Mouse (Mus musculus): ENCODE results near the gene Sdhb. TPM values are rescaled to one million over a fixed set of nuclear protein-coding genes. Genes with fewer than 3 reads are reported as not detected.
A peak's percentile ranks its signal among the peaks of the same experiment; 100 is the strongest.

The Sdhb gene
- polyA plus RNA-seq, 1 experiment from 2014 or later = 488 TPM

DNA sequence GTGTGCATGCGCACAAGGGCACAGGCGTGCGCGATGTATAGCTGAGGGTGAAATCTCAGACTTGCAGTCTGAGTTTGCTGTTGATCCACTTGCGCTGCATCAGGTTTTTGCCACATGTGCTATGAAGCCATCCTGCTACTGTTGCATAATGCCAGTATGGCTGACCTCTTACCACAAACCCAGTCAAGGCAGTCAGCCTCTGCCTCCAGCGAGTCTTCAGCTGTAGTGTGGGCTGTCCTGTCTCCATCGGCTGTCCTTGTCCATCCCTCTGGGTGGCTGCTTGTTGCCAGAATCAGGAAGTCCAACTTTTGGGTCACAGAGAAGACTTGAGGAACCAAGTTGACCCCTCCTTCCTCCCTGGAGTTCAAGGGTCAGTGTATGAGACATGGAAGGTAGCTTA lies 14.4 kb downstream of the Sdhb start:
- Histone ChIP-seq H3K27me3 (replicated peaks; ENCODE audit: control insufficient read depth, insufficient read depth, low read length) (no peaks in the 10 kb centered on the region), H3K4me1 (replicated peaks; ENCODE audit: control insufficient read depth, insufficient read depth, low read length) (no peaks in the 10 kb centered on the region; the same call in 1 of the 2 replicates), H3K9ac (ENCODE audit: low read length) (no peak overlapping the region), H3K36me3 (ENCODE audit: control insufficient read depth, insufficient read depth, low read length) (peaks cover 90% of the 10 kb centered on the region), H3K4me3 (ENCODE audit: low read depth, low read length) (no peak overlapping the region), H3K4me2 (ENCODE audit: low read length) (no peak overlapping the region), H3K9me3 (ENCODE audit: control insufficient read depth, low read length) (no peaks in the 10 kb centered on the region), H3K27ac (ENCODE audit: low read depth) (no peak overlapping the region)
- WGBS = 92% methylated on average over 7 of the region's 7 CpGs
- DNase-seq (ENCODE audit: low spot score) (no peak), ATAC-seq (replicated peaks; ENCODE audit: low FRiP score, low TSS enrichment, low read depth) (no peak)

DNA sequence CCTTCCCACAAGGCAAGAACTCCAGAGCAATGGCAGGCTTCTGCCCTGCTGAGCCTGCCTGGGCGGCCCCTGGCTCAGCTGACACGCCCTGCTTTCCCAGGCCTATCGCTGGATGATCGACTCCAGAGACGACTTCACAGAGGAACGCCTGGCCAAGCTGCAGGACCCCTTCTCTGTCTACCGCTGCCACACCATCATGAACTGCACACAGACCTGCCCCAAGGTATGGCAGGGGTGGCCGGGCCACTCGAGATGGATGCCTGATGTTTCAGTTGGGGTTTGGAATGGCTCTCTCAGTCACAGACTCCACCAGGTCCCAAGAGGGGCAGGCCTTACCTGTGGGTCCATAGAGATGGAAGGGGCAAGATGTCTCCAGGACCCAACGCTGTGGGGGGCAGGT lies 16.3 kb downstream of the Sdhb start:
- Histone ChIP-seq H3K4me2 (ENCODE audit: low read length) (no peak overlapping the region), H3K4me3 (ENCODE audit: low read depth, low read length) (no peak overlapping the region), H3K27ac (ENCODE audit: low read depth) (no peak overlapping the region), H3K36me3 (ENCODE audit: control insufficient read depth, insufficient read depth, low read length) (peaks cover 72% of the 10 kb centered on the region), H3K27me3 (replicated peaks; ENCODE audit: control insufficient read depth, insufficient read depth, low read length) (no peaks in the 10 kb centered on the region), H3K9me3 (ENCODE audit: control insufficient read depth, low read length) (no peaks in the 10 kb centered on the region), H3K9ac (ENCODE audit: low read length) (no peak overlapping the region), H3K4me1 (replicated peaks; ENCODE audit: control insufficient read depth, insufficient read depth, low read length) (no peaks in the 10 kb centered on the region; the same call in 1 of the 2 replicates)
- ATAC-seq (replicated peaks; ENCODE audit: low FRiP score, low TSS enrichment, low read depth) = no peak
- DNase-seq (ENCODE audit: low spot score) = peak; percentile 53
- WGBS = 58% methylated on average over 10 of the region's 10 CpGs

- no peaks in the 10 kb centered on the region for H3K9me3 ChIP-seq (ENCODE audit: control insufficient read depth, low read length)
- H3K27ac ChIP-seq (ENCODE audit: low read depth) = no peak overlapping the region
- no peak overlapping the region for H3K4me3 ChIP-seq (ENCODE audit: low read depth, low read length)
- ATAC-seq (replicated peaks; ENCODE audit: low FRiP score, low TSS enrichment, low read depth) (peak; percentile 29; the same call in 1 of the 2 replicates), DNase-seq (ENCODE audit: low spot score) (no peak)
- no peak overlapping the region for H3K9ac ChIP-seq (ENCODE audit: low read length)
- H3K36me3 ChIP-seq (ENCODE audit: control insufficient read depth, insufficient read depth, low read length) = peaks cover 64% of the 10 kb centered on the region
- H3K4me1 ChIP-seq (replicated peaks; ENCODE audit: control insufficient read depth, insufficient read depth, low read length) = no peaks in the 10 kb centered on the region; the same call in 1 of the 2 replicates
- H3K27me3 ChIP-seq (replicated peaks; ENCODE audit: control insufficient read depth, insufficient read depth, low read length) = no peaks in the 10 kb centered on the region
- 86% methylated on average over 14 of the region's 14 CpGs for WGBS
- no peak overlapping the region for H3K4me2 ChIP-seq (ENCODE audit: low read length)
These were observed 17.1 kb downstream of the Sdhb start for GRCm38 (mm10) chr4:140977886-140978692.

GRCm38 (mm10) chr4:140981605-140982004 lies 20.6 kb downstream of the Sdhb start:
- Histone ChIP-seq H3K9me3 (ENCODE audit: control insufficient read depth, low read length) (no peaks in the 10 kb centered on the region), H3K27me3 (replicated peaks; ENCODE audit: control insufficient read depth, insufficient read depth, low read length) (no peaks in the 10 kb centered on the region), H3K4me3 (ENCODE audit: low read depth, low read length) (no peak overlapping the region), H3K4me1 (replicated peaks; ENCODE audit: control insufficient read depth, insufficient read depth, low read length) (peaks cover 5% of the 10 kb centered on the region; the same call in 1 of the 2 replicates), H3K27ac (ENCODE audit: low read depth) (no peak overlapping the region), H3K4me2 (ENCODE audit: low read length) (no peak overlapping the region), H3K9ac (ENCODE audit: low read length) (no peak overlapping the region), H3K36me3 (ENCODE audit: control insufficient read depth, insufficient read depth, low read length) (peaks cover 31% of the 10 kb centered on the region)
- ATAC-seq (replicated peaks; ENCODE audit: low FRiP score, low TSS enrichment, low read depth) (no peak), DNase-seq (ENCODE audit: low spot score) (no peak)
- 88% methylated on average over 2 of the region's 2 CpGs for WGBS

- Histone ChIP-seq H3K36me3 (ENCODE audit: control insufficient read depth, insufficient read depth, low read length) (peaks cover 22% of the 10 kb centered on the region), H3K9me3 (ENCODE audit: control insufficient read depth, low read length) (no peaks in the 10 kb centered on the region), H3K4me2 (ENCODE audit: low read length) (no peak overlapping the region), H3K27ac (ENCODE audit: low read depth) (peak overlapping the region; percentile 39; the same call in 1 of the 2 replicates), H3K27me3 (replicated peaks; ENCODE audit: control insufficient read depth, insufficient read depth, low read length) (no peaks in the 10 kb centered on the region), H3K9ac (ENCODE audit: low read length) (no peak overlapping the region), H3K4me3 (ENCODE audit: low read depth, low read length) (no peak overlapping the region), H3K4me1 (replicated peaks; ENCODE audit: control insufficient read depth, insufficient read depth, low read length) (peaks cover 11% of the 10 kb centered on the region)
- ATAC-seq (replicated peaks; ENCODE audit: low FRiP score, low TSS enrichment, low read depth) = no peak
- DNase-seq (ENCODE audit: low spot score) = no peak
- 33% methylated on average over 4 of the region's 4 CpGs for WGBS
These were observed 21.8 kb downstream of the Sdhb start for GRCm38 (mm10) chr4:140982808-140983207.

- Histone ChIP-seq H3K36me3 (ENCODE audit: control insufficient read depth, insufficient read depth, low read length) (peaks cover 16% of the 10 kb centered on the region), H3K9ac (ENCODE audit: low read length) (no peak overlapping the region), H3K4me1 (replicated peaks; ENCODE audit: control insufficient read depth, insufficient read depth, low read length) (peaks cover 14% of the 10 kb centered on the region), H3K27me3 (replicated peaks; ENCODE audit: control insufficient read depth, insufficient read depth, low read length) (no peaks in the 10 kb centered on the region), H3K4me3 (ENCODE audit: low read depth, low read length) (no peak overlapping the region), H3K4me2 (ENCODE audit: low read length) (no peak overlapping the region), H3K27ac (ENCODE audit: low read depth) (peak overlapping the region; percentile 39; the same call in 1 of the 2 replicates), H3K9me3 (ENCODE audit: control insufficient read depth, low read length) (no peaks in the 10 kb centered on the region)
- 11% methylated on average over 9 of the region's 9 CpGs for WGBS
- no peak for DNase-seq (ENCODE audit: low spot score)
- ATAC-seq (replicated peaks; ENCODE audit: low FRiP score, low TSS enrichment, low read depth) = no peak
These were observed 22.4 kb downstream of the Sdhb start for GRCm38 (mm10) chr4:140983442-140983841.

DNA sequence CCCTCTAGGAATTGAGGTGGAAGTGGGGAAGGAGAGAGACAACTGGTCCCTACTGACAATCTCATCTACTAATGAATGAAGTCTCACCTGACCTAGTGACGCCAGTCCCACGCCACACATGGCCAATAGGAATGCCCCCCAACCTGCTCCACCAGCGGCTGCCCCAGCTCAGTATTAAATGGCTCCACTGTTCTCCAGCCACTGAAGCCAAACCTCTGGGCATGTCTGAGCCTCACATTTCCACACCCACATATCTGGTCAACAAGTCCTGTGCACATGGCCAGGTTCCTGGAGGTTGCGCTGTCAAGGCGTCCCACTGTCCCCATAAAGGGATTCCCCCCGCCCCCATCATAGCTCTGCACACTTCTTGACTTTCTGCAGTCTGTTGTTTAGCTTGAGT lies 23.5 kb downstream of the Sdhb start:
- peaks cover 14% of the 10 kb centered on the region for H3K4me1 ChIP-seq (replicated peaks; ENCODE audit: control insufficient read depth, insufficient read depth, low read length)
- no peak overlapping the region for H3K4me3 ChIP-seq (ENCODE audit: low read depth, low read length)
- no peaks in the 10 kb centered on the region for H3K27me3 ChIP-seq (replicated peaks; ENCODE audit: control insufficient read depth, insufficient read depth, low read length)
- no peak for ATAC-seq (replicated peaks; ENCODE audit: low FRiP score, low TSS enrichment, low read depth)
- H3K9me3 ChIP-seq (ENCODE audit: control insufficient read depth, low read length) = no peaks in the 10 kb centered on the region
- no peak overlapping the region for H3K4me2 ChIP-seq (ENCODE audit: low read length)
- no peak overlapping the region for H3K27ac ChIP-seq (ENCODE audit: low read depth)
- peaks cover 5% of the 10 kb centered on the region for H3K36me3 ChIP-seq (ENCODE audit: control insufficient read depth, insufficient read depth, low read length)
- no peak for DNase-seq (ENCODE audit: low spot score)
- whole genome bisulfite sequencing = 83% methylated on average over 6 of the region's 6 CpGs
- no peak overlapping the region for H3K9ac ChIP-seq (ENCODE audit: low read length)

- Histone ChIP-seq H3K4me2 (ENCODE audit: low read length) (peak overlapping the region; percentile 85), H3K9ac (ENCODE audit: low read length) (peak overlapping the region; percentile 76; the same call in 1 of the 2 replicates), H3K27ac (ENCODE audit: low read depth) (no peak overlapping the region), H3K36me3 (ENCODE audit: control insufficient read depth, insufficient read depth, low read length) (no peaks in the 10 kb centered on the region), H3K27me3 (replicated peaks; ENCODE audit: control insufficient read depth, insufficient read depth, low read length) (no peaks in the 10 kb centered on the region), H3K9me3 (ENCODE audit: control insufficient read depth, low read length) (no peaks in the 10 kb centered on the region), H3K4me1 (replicated peaks; ENCODE audit: control insufficient read depth, insufficient read depth, low read length) (peaks cover 14% of the 10 kb centered on the region), H3K4me3 (ENCODE audit: low read depth, low read length) (peak overlapping the region; percentile 83)
- no peak for DNase-seq (ENCODE audit: low spot score)
- no peak for ATAC-seq (replicated peaks; ENCODE audit: low FRiP score, low TSS enrichment, low read depth)
- WGBS = 29% methylated on average over 15 of the region's 15 CpGs
These were observed 25.2 kb downstream of the Sdhb start for GRCm38 (mm10) chr4:140986024-140986710.
